Mouse (Mus musculus) spleen, postnatal 4 days (tissue): ENCODE data around the gene Gtsf1.

ENCODE experiments used
- DNase-seq, 2 experiments: peaks; one replicate each; pipeline ENCODE4 v3.0.0; 2022; ENCODE audit warnings: low spot score in 2 of 2

Gene Gtsf1

DNA sequence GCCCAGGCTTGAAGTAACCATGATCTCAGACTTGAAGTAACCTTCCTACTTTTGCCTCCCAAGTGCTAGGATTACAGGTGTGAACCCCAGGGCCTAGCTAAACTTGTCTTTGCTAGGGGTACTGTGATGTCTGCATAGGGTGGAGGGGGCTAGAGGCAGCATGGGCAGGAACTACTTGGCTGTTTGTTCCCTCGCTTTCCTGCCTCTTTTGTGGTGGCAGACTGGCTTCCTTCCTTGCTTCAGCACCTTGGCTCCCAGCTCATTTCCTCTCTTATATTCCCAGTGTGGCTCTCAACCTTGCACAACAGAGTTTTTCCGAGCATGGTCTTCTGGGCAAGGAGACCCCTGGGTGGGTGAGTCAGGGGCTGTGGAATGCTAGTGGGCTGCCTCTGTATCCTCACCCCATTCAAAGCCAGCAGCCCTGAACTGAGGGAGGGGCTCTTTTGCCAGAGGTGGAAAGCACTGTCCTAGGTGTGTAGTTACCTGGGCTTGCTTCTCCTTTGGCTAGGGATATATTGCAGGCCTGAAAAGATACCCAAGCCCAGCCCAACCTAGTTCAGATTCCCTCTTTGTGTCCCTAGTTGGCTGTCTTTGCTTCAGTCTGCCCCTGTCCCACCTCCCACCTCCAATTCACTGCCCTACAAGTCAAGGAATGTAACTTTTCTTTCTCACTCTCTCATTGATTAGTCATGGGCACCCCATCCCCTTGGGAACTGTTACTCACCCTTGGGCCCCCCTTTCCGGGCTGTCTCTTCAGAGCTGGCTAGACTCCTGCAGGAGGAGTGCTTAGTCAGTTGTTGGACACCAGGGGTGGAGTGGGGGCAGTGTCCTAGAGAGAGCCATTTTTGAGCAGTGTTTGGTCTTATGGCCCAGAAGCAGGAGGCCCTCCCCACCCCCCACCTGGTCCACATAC is 52.3 kb downstream of the Gtsf1 start:
- DNase-seq = no peak

DNA sequence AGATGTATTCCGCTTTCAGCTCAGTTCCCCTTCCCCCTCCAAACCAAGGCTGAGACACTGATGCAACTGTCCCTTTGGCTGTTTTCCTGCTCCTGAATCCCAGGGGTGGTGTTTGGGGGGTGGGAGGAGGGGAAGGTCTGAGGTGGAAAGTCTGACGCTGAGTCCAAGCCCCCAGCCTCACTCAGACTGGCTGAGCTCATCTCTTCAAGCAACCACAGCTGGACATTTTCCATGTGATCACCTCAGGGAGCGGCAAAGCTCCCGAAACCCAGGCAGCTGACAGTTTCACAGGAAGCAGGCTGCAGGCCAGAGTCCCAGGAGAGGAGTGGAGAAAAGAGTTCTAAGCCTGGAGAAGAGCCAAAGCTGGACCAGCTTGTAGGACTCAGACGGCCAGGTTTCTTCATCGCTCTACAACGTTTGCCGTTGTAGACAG is 53.4 kb downstream of the Gtsf1 start:
- DNase-seq = no peak

DNA sequence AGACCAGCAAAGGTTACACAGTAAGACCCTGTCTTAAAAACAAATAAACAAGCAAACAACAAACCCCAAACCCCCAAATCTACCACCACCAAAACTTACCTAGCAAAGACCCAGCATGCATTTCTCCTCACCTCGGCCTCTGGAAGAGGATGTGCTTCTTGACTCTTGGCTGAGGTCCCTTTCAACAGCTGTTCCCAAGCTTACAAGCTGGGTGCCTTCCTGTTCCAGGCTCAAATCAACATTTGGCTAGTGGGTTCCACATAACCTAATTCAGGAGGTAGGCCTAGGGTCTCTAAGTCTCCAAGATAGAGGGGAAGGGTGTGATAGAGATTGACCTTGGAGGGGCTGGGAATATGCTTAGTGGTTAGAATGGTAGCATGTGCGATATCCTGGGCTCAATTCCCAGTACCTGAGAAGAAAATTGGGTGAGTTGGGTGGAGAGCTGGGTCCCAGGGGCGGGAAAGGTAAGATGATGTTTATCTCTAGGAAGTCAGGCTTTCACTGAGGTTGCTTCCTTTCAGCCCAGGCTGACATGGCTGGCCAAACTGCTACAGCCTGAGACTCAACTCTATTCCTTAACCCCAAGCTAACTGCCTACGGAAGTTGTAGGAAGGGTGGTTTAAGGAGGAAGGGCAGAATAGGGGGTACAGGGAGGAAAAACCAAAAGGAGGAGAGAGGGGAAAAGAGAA is 55.0 kb downstream of the Gtsf1 start:
- DNase-seq = peak in 1 of 2 experiments; percentile 46

DNA sequence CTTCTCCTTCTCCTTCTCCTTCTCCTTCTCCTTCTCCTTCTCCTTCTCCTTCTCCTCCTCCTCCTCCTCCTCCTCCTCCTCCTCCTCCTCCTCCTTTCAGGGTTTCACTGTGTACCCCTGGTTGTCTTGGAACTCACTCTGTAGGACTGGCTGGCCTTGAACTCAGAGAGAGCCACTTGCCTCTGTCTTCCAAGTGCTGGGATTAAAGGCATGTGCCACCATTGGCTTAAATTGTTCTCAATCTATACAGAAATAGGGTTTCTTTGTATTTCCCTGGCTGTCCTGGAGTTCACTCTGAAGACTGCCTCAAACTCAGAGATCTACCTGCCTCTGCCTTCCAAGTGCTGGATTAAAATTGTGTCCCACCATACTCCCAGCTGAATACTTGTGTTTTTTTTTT is 57.8 kb downstream of the Gtsf1 start:
- DNase-seq = no peak

DNA sequence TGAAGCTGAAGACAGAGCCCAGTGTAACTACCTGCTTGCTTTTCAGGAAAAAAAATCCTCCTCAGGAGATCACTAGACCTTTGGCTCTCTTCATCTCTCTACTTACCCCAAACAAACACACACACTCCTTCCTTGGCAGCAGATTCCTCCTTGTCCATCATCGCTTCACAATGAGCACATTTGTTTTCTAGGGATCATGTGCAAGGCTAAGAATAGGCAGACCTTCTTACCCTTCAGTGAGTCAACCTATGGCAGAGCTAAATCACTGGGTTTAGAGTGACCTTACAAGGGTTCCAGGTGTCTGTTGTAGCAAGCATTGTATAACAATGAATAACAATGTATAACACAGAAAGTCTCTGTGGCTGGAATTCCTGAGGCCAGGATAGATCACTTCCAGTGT is 58.5 kb downstream of the Gtsf1 start:
- no peak for DNase-seq

DNA sequence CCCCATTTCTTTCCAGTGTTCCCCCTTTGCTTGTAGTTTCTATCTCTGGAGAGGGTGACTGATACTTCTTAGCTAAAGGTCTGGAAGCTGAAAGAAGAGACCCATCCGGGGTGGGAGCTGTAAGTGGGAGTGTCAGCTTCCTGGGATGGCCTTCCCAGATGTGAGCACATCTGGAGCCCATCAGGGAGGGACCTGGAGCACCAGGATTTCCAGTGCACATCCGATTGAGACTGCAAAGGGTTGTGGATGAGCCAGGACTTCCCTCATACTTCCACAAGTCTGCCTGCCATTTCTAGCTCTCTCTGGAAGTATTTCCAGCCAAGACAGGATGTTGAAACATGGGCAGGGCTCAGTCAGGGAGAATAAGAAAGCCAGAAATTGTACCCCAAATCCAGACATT is 59.1 kb downstream of the Gtsf1 start:
- no peak for DNase-seq

DNA sequence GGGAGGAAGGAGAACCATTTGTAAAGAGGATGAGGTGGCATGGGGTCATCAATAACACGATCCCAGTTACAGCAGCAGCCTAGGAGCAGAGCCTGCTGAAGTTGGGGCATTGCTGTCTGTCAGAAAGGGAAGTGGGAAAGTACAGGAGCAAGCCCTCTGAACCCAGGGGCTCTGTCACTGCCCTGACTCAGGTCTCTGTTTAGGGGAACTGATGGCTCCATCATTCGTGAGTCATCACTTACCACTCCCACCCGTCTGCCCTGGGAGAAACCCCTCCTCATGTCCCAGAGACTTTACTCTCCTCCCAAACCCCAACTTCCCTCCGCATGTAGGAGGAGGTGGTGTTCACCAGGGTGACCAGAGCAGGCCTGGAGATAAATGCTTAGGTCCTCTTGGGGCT is 59.8 kb downstream of the Gtsf1 start:
- no peak for DNase-seq

DNA sequence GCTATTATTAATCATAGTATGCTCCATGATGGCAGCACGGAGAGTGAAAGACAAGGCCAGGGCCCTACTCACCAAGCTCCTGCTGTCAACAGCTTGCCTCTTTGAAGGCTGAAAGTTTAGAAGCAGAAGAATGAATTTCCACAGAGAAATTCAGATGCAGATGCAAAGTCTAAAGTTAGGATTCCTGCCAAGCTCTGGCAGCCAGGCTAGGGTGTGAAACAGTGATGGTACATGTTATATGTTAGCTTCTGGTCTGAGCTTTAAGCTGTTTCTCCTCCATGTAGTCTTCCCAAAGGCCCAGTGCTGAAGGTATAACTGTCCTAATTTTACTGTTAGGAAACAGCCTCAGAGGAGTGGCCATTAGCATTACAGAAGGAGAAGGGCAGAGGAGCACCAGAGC is 61.1 kb downstream of the Gtsf1 start:
- DNase-seq = no peak

DNA sequence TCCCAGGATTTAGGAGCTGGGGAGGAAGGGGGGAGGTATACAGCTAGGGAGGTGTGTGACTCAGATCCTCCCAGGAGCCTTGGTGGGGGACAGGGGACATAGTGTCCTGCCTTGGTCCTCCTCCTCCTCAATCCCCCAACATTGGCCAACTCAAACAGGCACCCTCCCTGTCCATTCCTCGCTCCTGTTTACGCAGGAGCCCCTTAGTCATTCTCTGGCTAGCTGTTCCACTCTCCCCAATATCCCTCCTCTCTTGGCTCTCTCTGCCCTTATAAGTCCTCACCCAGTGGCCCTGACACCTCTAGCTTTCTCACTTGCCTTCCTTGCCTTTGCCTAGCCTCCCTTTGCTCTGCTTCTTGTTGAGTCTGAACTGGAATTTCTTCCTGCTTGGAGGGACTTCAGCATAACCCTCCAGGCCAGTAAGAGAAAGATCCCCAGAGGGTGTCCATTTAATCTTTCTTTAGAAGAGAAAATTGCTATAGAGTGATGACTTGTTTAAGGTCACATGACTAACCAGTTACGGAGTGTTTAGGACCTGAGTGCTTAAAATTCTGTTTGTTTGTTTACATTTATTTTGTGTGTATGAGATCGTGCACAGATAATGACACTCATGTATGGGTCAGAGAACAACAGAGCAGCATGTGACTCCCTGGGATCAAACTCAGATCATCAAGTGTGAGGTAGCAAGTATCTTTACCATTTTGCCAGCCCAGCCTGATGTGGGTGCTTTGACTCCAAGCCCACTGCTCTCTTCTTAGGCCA is 61.9 kb downstream of the Gtsf1 start:
- no peak for DNase-seq

DNA sequence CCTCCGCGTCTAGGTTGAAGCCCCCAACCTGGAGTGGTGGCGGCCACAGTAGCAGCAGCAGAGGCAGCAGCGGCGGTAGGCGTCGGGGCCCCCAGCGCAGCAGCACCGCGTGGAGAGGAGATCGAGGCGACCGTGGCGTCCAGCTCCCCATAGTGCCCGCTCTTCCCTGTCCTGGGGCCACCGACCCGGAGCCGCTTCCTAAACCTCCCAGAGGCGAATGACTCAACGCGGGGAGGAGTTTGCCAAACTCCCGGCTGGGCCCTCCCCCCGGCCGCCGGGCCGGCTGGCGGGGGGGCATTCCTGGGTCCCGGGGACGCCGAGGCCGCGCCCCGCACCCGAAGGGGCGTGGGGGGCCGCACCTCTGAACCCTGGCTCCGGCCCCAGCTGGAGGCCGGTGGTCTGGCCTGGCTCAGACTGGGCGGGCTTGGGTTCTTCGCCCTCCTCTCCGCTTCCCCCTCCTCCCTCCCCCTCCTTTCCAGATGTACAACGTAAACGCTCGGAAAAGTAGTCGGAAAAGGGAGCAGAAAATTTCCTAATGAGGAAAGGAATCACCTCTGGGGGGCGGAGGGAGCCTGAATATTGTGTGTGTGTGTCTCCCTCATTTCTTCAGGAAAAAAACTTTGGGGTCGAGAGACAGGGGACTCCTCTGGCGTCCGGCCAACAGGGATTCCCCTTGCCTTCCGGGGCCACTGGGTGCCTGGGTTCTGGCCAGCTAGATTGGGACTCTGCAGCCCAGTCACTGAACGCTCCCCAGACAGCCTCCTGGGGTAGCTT is 63.7 kb downstream of the Gtsf1 start, which contains the start of gene Itga5:
TSS of gene Itga5 (minus strand) at position 388 of the 774 bp plus-strand sequence.
- DNase-seq = peak in 1 of 2 experiments; percentile 75

DNA sequence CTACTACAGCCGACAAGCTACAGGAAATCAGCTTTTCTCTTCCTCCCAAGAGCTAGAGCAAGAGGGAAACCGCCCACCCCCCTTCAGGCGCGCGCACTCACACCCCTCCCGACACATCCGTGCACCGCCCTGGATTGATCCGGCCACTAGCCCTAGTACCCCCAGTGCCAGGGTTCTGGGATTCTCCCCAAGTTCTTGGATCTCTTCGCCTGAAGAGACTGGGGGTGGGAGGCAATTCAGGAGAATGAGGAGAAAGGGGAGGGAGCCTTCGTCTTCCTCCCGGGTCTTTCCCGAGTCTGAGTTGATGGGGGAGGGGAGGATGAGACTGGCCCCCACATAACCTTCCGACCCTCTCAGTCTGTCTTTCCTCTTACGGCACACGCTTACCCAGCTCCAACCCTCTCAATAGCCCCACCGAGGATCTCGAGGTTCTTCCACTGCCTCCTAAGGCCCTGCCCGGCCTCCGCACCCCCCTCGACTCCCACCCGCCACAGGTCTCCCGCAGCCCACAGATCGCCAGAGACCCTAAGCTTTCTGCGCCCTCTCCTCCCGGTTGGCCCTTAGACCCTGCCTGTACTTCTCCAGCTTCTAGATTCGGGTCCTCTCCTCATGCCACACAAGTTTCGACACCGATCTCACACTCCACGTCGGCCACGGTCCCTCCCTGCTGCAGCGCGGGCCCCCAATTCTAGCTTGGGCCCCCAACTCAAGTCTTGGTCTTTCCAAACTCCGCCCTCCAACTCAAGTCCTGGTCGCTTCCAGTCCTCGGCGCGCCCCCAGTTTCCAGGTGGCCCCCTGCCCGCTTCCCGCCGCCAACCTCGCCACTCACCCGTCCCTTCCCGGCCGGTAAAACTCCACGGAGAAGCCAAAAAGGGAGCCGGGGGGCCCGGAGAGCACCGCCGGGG is 64.5 kb downstream of the Gtsf1 start:
- DNase-seq = no peak

DNA sequence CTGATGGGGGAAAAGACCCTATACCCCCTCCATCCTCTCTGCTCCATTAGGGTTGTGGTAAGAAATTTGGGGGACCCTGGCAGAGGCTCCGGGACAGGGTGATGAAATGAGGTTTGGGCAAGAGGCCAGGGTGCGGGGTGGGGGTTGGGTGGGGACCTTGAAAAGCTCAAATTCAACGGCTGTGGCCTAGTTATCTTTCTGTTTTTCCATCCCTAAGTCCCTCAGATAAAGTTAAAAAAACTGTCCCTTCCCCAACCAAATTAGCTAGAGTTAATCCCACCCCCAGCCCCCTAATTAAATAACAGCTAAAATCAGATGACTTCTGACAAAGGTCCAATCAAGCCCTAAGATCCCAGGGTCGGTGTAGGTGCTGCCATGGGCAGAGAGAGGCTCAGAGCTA is 65.5 kb downstream of the Gtsf1 start:
- DNase-seq = no peak

DNA sequence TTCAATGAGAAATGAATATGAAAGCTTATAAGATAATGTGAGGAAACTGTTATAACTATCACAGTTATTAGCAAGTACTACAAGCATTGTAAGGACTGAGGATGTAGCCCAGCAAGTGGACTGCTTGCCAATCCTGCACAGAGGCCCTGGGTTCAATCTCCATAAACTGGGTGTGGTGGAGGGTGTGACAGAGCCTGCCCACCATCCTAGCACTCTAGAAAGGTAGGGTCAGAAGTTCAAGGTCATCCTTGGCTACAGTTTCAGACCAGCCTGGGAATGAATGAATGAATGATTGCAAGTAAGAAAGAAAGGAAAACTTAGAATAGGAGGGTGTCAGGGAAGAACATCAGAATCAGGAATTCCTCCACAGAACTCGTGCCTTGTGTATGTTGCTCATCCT is 66.5 kb downstream of the Gtsf1 start:
- no peak for DNase-seq

DNA sequence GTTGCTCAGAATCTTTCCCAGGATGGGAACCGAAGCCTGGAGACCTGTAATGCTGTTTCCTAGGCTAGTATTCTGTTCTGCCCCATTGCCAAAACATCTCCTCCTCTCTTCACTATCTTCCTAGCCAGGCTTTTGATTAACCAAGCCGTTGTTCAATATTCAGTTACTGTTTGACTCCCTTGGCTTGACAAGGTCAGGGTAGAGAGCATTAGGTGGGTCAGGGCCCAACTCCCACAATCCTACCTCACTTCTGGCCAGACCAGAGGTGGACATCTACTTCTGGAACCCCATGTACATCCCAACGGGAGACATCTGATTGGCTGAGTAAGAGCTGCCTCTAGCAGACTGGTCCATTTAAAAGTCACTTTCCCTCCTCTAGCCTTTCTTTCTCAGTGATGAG is 67.3 kb downstream of the Gtsf1 start:
- DNase-seq = no peak

DNA sequence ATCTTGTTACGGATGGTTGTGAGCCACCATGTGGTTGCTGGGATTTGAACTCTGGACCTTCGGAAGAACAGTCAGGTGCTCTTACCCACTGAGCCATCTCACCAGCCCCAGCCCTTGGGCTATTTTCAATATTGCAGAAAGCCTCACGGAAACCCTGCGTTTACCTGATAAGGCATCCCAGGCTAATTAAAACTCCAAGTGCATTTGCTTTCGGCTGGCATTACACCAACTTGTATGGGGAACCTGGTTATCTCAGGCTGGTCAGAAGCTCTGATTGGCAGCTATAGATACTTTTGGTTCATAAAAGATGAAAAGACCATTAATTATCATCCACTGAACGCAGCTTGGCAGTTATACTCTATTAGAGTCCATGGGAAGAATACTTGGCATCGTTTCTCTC is 67.9 kb downstream of the Gtsf1 start:
- DNase-seq = no peak

DNA sequence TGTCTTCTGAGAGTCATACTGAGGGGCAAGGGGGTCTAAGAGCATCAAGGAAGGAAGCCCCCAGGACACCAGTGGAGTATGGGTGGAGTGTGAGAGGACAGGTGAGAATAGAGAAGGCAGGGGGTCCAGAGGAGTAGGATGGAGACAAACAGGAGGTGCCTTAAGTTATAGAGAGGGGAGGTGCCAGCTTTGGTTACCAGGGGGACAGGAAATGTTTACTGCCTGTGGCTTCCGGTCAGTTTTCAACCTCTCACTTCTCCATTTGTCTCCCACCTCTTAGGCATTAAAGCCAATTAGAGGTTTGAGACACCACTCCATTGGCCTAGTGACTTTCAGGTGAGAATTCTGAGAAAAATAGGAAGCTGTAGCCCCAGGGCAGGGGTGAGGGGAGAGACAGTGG is 69.0 kb downstream of the Gtsf1 start:
- DNase-seq = no peak

DNA sequence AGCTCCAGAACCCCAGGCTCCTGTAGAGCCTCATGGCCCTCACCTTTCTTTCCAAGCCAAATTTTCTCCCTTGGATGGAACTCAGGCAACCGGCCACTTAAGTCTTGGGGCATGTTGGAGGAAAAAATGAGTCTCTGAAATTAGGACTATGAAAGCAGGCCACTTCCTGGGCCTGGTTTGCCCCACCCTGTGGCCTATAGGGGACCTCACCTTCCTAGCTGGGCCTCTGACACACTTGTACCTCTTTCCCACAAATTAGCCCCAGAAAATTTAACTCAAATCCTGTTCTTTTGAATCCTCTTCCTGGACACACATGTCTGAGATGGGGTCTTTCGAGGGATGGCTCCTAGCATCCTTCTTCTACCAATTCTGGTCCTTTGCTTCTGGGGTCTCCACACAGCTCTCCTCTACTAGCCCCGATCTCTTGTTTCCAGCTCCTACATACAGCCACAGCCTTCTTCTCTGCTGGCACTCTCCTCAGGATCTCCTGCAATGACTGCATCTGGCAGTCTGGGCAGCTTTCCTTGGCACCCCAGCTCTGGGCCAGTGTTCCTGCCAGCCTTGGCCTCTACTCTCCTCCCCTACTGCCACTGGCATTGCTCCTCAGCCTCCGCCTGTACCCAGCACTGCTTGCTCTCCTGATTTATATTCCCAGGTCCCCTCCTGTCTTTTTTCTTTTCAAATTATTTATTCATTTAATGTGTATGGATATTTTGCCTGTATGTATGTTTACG is 70.2 kb downstream of the Gtsf1 start:
- no peak for DNase-seq

DNA sequence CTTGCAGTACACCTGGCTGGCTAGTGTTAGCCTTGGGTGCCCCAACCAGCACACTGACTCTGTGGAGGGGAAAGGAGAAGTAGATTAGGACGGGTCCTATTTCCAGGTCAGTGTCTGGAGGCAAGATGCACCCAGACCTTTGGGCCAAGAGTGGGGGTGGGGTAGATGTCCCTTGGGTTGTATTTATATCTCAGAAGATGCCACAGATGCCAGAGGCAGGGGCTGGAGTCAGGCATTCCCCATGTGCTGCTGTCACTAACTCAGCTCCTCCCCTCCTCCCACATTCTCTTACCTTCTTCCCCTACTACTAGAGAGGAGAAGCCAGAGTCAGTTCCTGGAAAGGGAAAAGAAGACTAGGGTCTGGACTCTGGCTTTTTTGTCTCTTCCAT is 71.2 kb downstream of the Gtsf1 start:
- no peak for DNase-seq

DNA sequence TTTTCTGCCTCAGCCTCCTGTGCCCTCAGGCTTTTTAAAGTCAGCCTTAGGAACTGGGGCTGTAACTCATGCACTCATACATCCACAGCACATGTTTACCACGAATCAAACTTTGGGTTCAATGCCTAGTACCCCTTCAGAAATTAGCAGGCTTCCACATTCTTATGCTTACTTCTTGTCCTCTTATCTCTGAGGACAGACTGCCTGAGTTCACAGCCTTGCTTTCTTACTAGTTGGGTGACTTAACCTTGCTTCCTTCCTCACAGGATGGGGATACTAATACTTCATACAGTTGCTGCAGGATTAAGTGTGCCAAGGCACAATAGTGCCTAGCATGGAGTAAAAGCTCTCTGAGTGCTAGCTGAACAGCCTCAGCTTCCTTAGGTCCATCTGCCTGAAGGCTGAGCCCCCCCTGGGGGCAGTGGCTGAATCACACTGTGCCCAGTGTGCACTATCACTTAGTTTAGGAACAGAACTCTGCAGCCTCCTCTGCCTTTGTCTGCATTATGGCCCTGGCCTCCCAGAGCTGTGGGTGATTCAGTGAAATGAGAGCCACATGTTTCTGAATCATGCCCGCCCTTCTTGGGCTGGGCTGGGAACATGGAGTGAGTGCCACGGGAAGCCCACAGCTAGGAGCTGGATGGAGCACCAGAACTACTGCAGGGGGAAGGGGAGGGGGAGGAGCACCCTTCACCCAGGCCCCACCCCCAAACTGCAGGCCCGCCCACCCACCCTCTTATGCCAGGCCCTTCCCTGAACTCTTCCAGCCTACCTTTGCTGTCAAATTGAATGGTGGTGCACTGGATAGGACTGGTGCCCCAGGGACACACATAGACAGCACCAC is 71.8 kb downstream of the Gtsf1 start:
- no peak for DNase-seq
